Mouse (Mus musculus): ENCODE data around the gene Dohh. TPM values are rescaled to one million over a fixed set of nuclear protein-coding genes. Genes with fewer than 3 reads are reported as not detected.

Gene Dohh
- polyA plus RNA-seq, 1 experiment from 2014 or later, result 79.8 TPM

DNA sequence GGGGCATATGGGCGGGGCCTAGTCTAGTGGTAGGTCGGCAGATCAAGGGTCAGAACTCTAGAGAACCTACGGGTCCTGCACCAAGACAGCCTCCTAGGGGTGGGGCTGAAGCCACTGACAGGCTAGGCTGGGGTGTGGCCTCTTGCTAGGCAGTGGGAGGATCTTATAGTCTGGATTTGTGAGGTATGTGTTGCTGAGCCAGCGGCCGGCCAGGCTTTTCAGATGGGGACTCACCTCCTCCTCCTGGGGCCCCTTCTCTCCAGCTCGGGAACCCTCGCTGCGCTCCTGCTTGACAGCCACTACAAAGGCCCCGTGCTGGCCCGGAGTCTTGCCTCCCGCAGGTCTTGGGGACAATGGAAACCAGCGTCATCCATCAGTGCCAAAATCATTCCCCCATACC is 35.1 kb upstream of the Dohh start:
- Histone ChIP-seq H3K27me3 (peaks cover 16% of the 10 kb centered on the region), H3K4me1 (peaks cover 32% of the 10 kb centered on the region), H3K36me3 (peaks cover 19% of the 10 kb centered on the region), H3K4me2 (peak overlapping the region; percentile 84), H3K4me3 (peak overlapping the region; percentile 79), H3K9ac (peak overlapping the region; percentile 78; the same call in 1 of the 2 replicates), H3K9me3 (no peaks in the 10 kb centered on the region), H3K27ac (0 out of 2 replicates have a peak overlapping the region, but pooled peaks have one; percentile 77)
- WGBS, result 7% methylated on average over 12 of the region's 12 CpGs
- no peak for ATAC-seq (ENCODE audit: insufficient number of reproducible peaks, low FRiP score, low TSS enrichment, low read depth)

DNA sequence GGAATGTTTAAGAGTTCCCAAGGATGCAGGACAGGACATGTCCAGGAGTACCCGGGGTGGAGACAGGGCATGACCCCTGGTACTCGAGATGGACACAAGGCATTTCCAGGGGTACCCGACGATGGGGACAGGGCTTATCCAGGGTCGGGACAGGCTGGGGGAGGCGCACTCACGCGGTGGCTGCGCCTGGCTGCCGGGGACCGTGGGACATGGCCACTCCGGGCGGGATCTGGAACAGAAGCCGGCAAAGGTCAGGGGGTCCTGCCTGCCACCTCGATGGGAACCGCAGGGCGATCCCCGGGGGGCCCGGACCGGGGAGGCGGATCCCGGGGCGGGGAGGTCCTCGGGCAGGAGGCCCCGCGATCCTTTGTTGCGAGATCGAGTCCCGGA is 34.3 kb upstream of the Dohh start:
- H3K4me3 ChIP-seq, result peak overlapping the region; percentile 79
- WGBS, result under 1% methylated on average over 29 of the region's 29 CpGs
- H3K4me2 ChIP-seq, result peak overlapping the region; percentile 84
- H3K27me3 ChIP-seq, result peaks cover 9% of the 10 kb centered on the region
- H3K27ac ChIP-seq, result peak overlapping the region; percentile 77
- ATAC-seq (ENCODE audit: insufficient number of reproducible peaks, low FRiP score, low TSS enrichment, low read depth), result peak; percentile 12; the same call in 1 of the 2 replicates
- H3K9ac ChIP-seq, result peak overlapping the region; percentile 78
- H3K36me3 ChIP-seq, result peaks cover 19% of the 10 kb centered on the region
- H3K9me3 ChIP-seq, result no peaks in the 10 kb centered on the region
- peaks cover 32% of the 10 kb centered on the region for H3K4me1 ChIP-seq

DNA sequence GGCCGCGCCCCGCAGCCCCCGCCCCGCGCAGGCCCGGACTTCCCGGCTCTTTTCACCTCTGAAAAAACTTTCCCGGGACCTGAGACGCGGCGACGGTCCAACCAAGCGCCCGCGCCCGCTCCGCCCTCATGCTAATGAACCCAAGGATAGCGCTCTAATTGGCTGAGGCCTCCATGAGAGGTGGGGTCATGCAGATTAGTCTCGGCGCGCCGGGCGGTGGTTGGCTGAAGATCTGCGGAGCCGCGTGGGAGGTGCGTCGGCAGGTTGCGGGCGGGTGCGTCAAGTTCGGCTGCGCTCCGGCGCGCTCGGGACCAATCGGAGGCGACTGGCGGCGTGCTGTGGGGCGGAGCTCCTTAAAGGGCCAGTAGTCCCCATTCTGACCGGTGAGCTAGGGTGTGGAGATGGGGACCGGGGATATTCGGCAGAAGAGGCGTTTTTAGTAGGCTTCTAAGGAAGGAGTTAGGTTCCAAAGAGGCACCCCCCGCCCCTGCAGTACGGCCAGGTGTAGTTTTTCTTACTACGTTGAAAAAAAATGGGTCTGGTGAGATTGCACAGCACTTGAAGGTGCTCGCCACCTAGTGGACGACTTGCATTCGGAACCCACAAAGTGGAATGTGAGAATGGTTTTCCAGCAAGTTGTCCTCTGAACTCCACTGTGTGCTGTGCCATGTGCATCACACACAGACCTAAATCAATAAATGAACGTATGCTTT is 33.7 kb upstream of the Dohh start, which contains the start of gene Hmg20b:
Hmg20b (minus strand) TSS at position 130 of the 713 bp plus-strand sequence.
- peak; percentile 95 for ATAC-seq (ENCODE audit: insufficient number of reproducible peaks, low FRiP score, low TSS enrichment, low read depth)
- Histone ChIP-seq H3K9me3 (no peaks in the 10 kb centered on the region), H3K4me1 (peaks cover 32% of the 10 kb centered on the region), H3K4me3 (peak within 1 kb of the TSS; percentile 79), H3K27me3 (peaks cover 3% of the 10 kb centered on the region; the same call in 1 of the 2 replicates), H3K36me3 (peaks cover 16% of the 10 kb centered on the region), H3K27ac (peak within 1 kb of the TSS; percentile 78), H3K9ac (peak within 1 kb of the TSS; percentile 78), H3K4me2 (peak within 1 kb of the TSS; percentile 84)
- under 1% methylated on average over 54 of the region's 54 CpGs for WGBS

DNA sequence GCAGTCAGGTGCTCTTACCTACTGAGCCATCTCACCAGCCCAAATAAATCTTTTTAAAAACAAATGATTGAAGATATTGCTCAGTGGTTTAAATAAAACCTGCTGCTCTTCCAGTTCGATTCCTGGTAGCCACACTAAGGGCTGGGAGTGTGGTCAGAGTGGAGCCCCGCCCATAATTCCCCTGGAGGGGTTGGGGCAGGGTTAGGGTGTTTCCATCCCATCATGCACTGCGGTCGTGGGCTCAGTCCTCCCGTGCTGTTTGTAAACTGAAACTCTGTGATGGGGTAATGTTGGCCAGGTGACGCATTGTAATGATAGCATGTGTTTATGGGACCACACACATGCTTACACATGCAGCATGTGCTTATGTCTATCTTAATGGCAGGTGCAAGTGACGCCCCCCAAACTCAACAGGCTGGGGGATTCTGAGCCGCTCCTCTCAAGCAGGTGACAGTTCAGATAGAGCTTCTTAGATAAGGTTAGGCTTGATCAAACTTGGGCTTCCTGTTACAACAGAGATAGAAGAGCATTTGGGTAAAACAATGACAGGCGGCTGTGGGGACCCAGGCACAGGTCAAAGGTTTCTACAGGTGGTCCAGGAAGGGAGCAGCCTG is 32.4 kb upstream of the Dohh start:
- H3K27ac ChIP-seq, result 0 out of 2 replicates have a peak overlapping the region, but pooled peaks have one; percentile 33
- peaks cover 14% of the 10 kb centered on the region for H3K36me3 ChIP-seq
- H3K4me1 ChIP-seq, result peaks cover 30% of the 10 kb centered on the region
- H3K9me3 ChIP-seq, result no peaks in the 10 kb centered on the region
- H3K4me3 ChIP-seq, result no peak overlapping the region
- 0 out of 2 replicates have a peak, but pooled peaks cover 3% of the 10 kb centered on the region for H3K27me3 ChIP-seq
- ATAC-seq (ENCODE audit: insufficient number of reproducible peaks, low FRiP score, low TSS enrichment, low read depth), result no peak
- H3K4me2 ChIP-seq, result no peak overlapping the region
- 19% methylated on average over 9 of the region's 9 CpGs for WGBS
- H3K9ac ChIP-seq, result no peak overlapping the region

DNA sequence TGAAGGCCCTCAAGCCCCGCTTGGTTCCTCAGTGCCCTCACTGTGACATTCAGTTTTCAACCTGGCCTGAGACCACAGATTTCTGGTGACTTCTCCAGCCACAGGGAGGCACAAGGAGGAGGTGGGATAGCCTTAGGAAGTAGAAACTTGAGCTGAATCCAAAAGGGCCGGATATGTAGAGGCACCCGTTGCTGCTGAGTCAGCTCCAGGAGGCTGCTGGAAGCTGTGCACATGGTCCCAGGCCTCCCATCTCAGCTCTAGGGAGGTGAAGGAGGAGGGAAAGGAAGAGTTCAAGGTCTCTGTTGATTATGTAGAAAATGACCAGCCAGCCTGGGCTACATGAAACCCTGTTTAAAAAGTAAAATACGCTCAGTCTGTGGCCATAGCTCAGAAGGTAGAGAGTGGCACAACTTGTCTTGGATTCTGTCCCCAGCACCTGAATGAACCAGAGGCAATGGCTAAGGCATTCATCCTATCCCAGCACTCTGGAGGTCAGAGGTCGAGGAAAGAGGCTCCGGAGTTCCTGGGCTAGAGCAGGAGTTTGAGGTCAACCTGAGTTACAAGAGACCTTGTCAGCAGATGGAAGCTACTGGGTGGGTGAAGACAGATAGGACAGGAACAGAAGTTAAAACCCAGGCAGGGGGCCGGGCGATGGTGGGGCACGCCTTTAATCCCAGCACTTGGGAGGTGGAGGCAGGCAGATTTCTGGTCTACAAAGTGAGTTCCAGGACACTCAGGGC is 29.3 kb upstream of the Dohh start:
- peaks cover 27% of the 10 kb centered on the region for H3K4me1 ChIP-seq
- no peak overlapping the region for H3K27ac ChIP-seq
- ATAC-seq (ENCODE audit: insufficient number of reproducible peaks, low FRiP score, low TSS enrichment, low read depth), result no peak

DNA sequence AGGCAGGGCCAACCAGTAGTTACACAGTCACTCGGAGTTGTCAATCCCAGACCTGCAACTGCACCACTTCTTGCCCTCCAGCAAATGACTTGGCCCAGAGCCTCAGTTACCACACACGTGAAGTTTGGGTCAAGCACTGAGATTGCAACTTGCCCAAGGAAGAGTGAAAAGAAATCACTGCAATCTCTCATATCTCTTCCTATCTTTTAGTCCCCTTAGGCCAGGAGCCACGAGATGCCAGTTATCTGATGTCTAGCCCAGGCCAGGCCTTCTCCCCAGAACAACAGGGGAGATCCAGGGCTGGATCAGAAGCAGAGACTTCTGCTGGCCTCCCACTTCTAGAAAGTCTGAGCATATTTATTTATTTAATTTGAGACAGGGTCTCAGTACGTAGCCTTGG is 28.7 kb upstream of the Dohh start:
- ATAC-seq (ENCODE audit: insufficient number of reproducible peaks, low FRiP score, low TSS enrichment, low read depth), result no peak
- H3K9me3 ChIP-seq, result no peaks in the 10 kb centered on the region
- peaks cover 27% of the 10 kb centered on the region for H3K4me1 ChIP-seq
- WGBS, result 78% methylated on average over 4 of the region's 4 CpGs
- H3K4me2 ChIP-seq, result no peak overlapping the region
- H3K27me3 ChIP-seq, result 0 out of 2 replicates have a peak, but pooled peaks cover 3% of the 10 kb centered on the region
- H3K36me3 ChIP-seq, result 0 out of 2 replicates have a peak, but pooled peaks cover 6% of the 10 kb centered on the region
- H3K9ac ChIP-seq, result no peak overlapping the region
- no peak overlapping the region for H3K4me3 ChIP-seq
- H3K27ac ChIP-seq, result no peak overlapping the region

More for the DNA sequence above, 29.3 kb upstream of the Dohh start:
- H3K36me3 ChIP-seq, result 0 out of 2 replicates have a peak, but pooled peaks cover 3% of the 10 kb centered on the region
- H3K9ac ChIP-seq, result no peak overlapping the region
- no peak overlapping the region for H3K4me3 ChIP-seq
- WGBS, result 62% methylated on average over 9 of the region's 9 CpGs
- no peaks in the 10 kb centered on the region for H3K9me3 ChIP-seq
- H3K27me3 ChIP-seq, result 0 out of 2 replicates have a peak, but pooled peaks cover 3% of the 10 kb centered on the region
- H3K4me2 ChIP-seq, result no peak overlapping the region

DNA sequence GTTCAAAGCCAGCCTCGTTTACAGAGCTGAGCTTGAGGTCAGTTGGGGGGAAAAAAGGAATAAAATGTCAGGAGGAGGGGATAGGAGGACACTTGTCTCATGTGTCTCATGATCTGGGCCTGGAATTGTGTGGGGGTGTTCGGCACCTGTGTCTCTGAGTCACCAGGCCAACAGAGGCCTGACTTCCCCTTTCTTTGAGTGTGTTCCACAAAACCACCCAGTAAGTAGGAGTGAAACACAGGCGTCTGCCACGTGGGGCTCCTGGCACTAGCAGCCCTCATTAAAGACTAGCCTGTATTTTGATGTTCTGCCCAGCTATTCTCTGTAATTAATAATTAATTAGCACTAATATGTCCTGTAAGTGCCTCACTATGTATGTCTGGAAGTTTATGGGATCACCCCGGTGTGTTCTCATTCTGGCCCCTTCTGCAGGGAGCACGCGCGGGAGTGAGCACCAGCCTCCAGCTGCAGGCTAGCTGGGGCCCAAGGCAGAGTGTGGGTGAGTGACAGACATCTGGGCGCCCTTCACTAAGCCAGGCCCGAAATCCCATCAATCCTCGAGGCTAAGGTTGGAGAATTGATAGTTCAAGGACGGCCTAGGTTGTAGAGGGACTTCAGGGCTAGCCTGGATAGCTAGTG is 27.8 kb upstream of the Dohh start:
- H3K4me1 ChIP-seq, result peaks cover 31% of the 10 kb centered on the region
- ATAC-seq (ENCODE audit: insufficient number of reproducible peaks, low FRiP score, low TSS enrichment, low read depth), result no peak
- H3K9me3 ChIP-seq, result no peaks in the 10 kb centered on the region
- WGBS, result 36% methylated on average over 12 of the region's 12 CpGs
- H3K9ac ChIP-seq, result no peak overlapping the region
- 0 out of 2 replicates have a peak, but pooled peaks cover 3% of the 10 kb centered on the region for H3K27me3 ChIP-seq
- H3K4me3 ChIP-seq, result peak overlapping the region; percentile 76; the same call in 1 of the 2 replicates
- peak overlapping the region; percentile 97 for H3K4me2 ChIP-seq
- no peak overlapping the region for H3K27ac ChIP-seq
- 0 out of 2 replicates have a peak, but pooled peaks cover 7% of the 10 kb centered on the region for H3K36me3 ChIP-seq

DNA sequence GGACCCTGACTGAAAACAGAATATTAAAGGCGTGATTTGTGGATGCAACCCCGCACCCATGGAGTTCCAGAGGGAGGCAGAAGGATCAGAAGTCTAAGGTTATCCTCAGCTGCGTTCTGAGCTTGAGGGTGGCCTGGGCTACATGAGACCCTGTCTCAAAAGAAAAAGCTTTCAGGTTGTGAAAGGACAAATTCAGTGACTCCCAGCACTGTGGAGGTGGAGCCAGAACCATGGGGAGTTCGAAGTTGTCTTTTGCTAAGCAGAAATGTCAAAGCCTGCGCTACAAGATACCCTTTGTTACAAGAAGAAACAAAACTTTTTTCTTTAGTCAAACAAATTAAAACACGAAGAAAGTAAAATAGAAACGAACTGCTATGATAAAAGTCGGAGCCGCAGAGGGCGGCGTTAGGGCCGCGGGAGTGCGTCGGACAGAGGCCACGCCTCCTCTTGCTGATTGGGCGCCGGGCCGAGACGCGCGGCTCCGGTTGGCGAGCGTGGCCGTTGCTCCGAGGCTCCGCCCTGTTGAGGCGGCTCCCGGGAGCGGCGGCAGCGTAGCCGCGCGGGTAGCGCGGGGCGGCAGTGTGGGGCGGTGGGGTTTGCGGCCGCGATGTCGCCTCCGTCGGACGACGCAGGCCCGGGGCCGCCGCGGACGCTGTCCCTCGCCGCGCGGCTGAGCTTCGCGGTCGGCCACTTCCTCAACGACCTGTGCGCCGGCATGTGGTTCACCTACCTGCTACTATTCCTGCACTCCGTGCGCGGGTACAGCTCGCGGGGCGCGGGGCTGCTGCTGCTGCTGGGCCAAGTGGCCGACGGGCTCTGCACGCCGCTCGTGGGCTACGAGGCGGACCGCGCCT is 27.0 kb upstream of the Dohh start, which contains the start of gene Mfsd12:
Mfsd12 (plus strand) TSS at position 501 of the 854 bp plus-strand sequence.
- Histone ChIP-seq H3K27me3 (0 out of 2 replicates have a peak, but pooled peaks cover 3% of the 10 kb centered on the region), H3K27ac (peak within 1 kb of the TSS; percentile 38; the same call in 1 of the 2 replicates), H3K9ac (peak within 1 kb of the TSS; percentile 84), H3K9me3 (no peaks in the 10 kb centered on the region), H3K4me1 (peaks cover 31% of the 10 kb centered on the region), H3K4me2 (peak within 1 kb of the TSS; percentile 97), H3K4me3 (peak within 1 kb of the TSS; percentile 76), H3K36me3 (0 out of 2 replicates have a peak, but pooled peaks cover 7% of the 10 kb centered on the region)
- peak; percentile 78 for ATAC-seq (ENCODE audit: insufficient number of reproducible peaks, low FRiP score, low TSS enrichment, low read depth)
- WGBS, result 2% methylated on average over 78 of the region's 79 CpGs

DNA sequence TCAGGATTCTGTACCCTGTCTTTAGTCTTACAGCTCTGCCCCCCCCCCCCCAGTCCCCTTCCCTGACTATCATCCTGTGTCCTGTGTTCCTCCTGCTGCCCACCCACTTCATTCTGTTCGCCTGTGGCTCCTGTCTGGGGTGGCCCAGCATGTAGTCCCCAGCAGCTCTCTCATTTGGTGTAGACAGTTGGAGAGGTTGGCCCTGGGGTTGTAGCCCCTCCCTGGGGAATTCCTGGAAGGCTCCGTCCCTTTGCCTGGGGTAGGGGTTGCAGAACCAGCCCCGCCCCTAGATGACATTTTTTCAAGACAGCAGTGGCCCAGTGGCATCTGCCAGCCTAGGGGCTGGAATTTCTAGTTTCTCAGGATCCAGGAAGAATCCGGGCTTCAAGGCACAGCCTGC is 26.0 kb upstream of the Dohh start:
- Histone ChIP-seq H3K27ac (0 out of 2 replicates have a peak overlapping the region, but pooled peaks have one; percentile 7), H3K4me3 (peak overlapping the region; percentile 76), H3K9me3 (no peaks in the 10 kb centered on the region), H3K27me3 (peaks cover 11% of the 10 kb centered on the region), H3K9ac (peak overlapping the region; percentile 84; the same call in 1 of the 2 replicates), H3K4me1 (peaks cover 38% of the 10 kb centered on the region), H3K4me2 (peak overlapping the region; percentile 97), H3K36me3 (peaks cover 10% of the 10 kb centered on the region; the same call in 1 of the 2 replicates)
- no peak for ATAC-seq (ENCODE audit: insufficient number of reproducible peaks, low FRiP score, low TSS enrichment, low read depth)
- WGBS, result 30% methylated on average over 4 of the region's 4 CpGs

DNA sequence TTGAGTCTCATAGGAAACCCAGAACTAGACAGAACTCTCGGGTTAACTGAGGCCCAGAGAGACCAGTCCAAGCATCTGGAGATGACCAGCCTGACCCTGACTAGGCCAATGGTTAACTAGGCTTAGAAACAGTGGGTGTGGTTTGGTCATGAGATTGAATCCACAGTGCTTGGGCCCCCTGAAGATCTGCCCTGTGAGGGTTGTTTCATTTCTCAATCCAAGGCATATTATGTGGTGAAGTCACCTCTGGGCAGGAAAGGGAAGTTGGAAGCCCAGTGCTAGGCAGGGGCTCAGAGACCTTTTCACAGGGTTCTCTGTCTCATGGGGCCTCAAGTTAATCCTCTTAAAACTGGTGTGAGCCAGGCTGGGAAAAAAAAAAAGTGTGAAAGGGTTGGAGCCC is 25.4 kb upstream of the Dohh start:
- no peak overlapping the region for H3K4me3 ChIP-seq
- peaks cover 17% of the 10 kb centered on the region for H3K27me3 ChIP-seq
- H3K4me2 ChIP-seq, result peak overlapping the region; percentile 97; the same call in 1 of the 2 replicates
- H3K9me3 ChIP-seq, result no peaks in the 10 kb centered on the region
- WGBS, result 46% methylated on average over 1 of the region's 1 CpGs
- no peak for ATAC-seq (ENCODE audit: insufficient number of reproducible peaks, low FRiP score, low TSS enrichment, low read depth)
- H3K9ac ChIP-seq, result no peak overlapping the region
- H3K4me1 ChIP-seq, result peaks cover 44% of the 10 kb centered on the region
- H3K27ac ChIP-seq, result peak overlapping the region; percentile 7; the same call in 1 of the 2 replicates
- H3K36me3 ChIP-seq, result peaks cover 10% of the 10 kb centered on the region; the same call in 1 of the 2 replicates

Data from limb, embryonic 15.5 days (tissue).